Mouse (Mus musculus): Measurements from ENCODE around the gene Slc38a11.

Slc38a11 gene

GRCm38 (mm10) chr2:65363828-65364497 is at the start of gene Slc38a11:
TSS of gene Slc38a11 (minus strand) at chr2:65364034.
- no peak for DNase-seq

GRCm38 (mm10) chr2:65407110-65407509 is 43.3 kb upstream of the Slc38a11 start:
- DNase-seq: no peak

DNA sequence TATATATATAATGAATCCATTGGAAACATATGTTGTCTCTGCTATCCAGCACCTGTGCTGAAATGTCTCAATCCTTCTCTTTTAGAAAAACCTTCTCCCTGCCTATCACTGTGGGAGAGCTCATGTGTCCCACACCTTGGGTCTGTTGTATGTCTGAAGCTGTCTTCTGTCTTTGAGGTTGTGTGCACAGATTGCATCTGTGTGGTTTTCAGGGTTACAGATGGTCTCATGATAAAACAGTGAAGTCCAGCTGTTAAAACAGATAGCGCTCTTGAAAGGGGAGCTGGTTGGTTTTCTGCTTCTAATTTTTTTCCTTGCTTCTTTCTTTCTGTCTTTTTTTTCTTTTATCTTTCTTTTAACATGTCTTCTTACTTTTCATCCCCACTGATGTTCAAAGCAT is 41.6 kb upstream of the Slc38a11 start:
- DNase-seq: no peak

- no peak for DNase-seq
Observed at GRCm38 (mm10) chr2:65402001-65402400, 38.2 kb upstream of the Slc38a11 start.

GRCm38 (mm10) chr2:65399938-65400337 is 36.1 kb upstream of the Slc38a11 start:
- no peak for DNase-seq

- no peak for DNase-seq
Observed at GRCm38 (mm10) chr2:65396128-65396527, 32.3 kb upstream of the Slc38a11 start.

DNA sequence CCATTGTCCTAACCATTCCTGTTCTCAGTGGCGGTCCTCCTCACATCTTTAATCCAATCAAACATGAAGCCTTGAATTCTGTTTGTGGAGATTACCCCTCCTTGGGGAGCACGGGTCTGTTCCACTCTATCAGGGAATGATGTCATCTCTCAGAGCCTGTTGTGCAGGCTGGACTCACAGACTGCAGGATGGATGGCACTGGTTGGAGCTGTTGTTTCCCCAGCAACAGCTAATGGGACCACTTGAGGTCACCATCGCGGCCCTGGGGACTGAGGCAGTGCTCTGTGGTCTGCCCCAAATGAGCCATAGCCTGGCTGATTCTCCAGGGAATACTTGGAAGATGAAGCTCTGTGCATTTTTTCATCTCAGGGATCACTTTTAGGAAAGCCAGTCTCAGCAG is 29.2 kb upstream of the Slc38a11 start:
- DNase-seq: no peak

DNA sequence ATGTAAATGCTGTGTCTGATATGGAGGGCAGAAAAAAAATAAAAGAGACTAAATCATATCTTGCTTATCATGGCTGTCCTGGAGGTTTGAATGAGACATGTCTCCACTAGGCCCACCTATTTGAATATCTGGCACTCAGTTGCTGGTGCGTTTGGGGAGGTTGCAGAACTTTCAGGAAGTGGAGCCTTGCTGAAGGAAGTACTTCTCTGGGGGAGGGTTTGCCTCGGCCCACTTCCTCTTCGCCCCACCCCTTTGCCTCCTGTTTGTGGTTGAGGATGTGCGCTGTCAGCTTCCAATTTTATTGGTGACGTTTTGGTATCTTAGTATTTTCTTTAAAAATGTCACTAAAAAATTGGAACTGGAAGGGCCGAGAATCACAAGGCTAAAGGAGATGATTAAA is 27.5 kb upstream of the Slc38a11 start:
- DNase-seq: no peak

GRCm38 (mm10) chr2:65384815-65385214 is 21.0 kb upstream of the Slc38a11 start:
- no peak for DNase-seq

- no peak for DNase-seq
Observed at GRCm38 (mm10) chr2:65382485-65382884, 18.7 kb upstream of the Slc38a11 start.

DNA sequence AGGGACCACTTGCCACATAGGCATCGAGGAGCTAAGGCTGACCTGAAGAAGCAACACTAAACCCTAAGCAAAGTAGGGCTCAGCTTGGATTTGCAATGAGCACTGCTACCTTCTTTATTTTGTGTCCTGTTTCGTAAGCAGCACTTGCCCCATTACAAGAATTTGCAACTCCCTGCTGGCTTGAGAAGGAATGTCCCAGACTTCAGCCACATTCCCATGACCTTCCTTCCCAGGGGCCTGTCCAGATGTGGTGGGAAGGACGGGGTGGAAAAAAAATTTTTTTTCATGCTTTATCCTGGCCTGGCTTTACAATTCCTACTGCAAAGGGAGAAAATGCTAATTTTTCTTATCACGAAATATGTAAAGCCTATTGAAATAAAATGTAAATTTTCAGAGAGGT is 14.6 kb upstream of the Slc38a11 start:
- no peak for DNase-seq

GRCm38 (mm10) chr2:65374410-65374809 is 10.6 kb upstream of the Slc38a11 start:
- DNase-seq: no peak

GRCm38 (mm10) chr2:65373076-65373475 is 9.2 kb upstream of the Slc38a11 start:
- no peak for DNase-seq

DNA sequence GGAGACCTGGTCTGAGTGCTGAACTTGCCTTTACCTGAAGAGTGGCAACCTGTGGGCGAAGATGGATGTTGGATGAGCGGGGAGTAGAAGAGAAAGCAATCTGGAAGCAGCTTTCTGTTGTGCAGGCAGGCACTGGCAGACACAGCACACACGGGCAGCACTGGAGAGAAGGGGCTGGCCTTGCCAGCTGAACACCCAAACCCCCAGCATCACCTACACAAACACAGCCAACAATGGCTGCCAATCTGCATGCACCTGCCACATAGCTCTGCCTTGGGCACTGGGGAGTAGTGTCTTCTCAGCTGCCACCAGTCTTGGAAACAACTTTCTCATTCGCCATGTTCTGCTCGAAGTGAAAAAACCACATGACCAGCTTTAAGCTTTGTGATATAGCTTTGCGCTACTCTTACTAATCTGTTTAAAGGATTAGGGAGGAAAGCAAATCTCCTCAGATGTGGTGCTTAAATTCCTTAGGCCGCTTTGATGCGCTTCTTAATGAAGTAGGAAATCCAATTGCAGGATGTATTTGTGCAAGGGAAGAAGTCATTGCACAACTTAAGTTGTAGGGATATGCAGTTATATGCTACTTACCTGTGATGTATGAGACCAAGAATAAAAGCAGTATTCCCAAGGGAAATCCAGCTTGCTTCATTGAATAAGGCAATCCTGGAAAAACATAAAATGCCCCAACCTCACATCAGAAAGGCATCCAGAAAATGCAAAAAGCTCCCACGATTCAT is 2.9 kb downstream of the Slc38a11 start:
- DNase-seq: no peak

- no peak for DNase-seq
Observed at GRCm38 (mm10) chr2:65347367-65347766, 16.5 kb downstream of the Slc38a11 start.

GRCm38 (mm10) chr2:65346915-65347314 is 16.9 kb downstream of the Slc38a11 start:
- DNase-seq: no peak

- DNase-seq: no peak
Observed at GRCm38 (mm10) chr2:65346037-65346436, 17.8 kb downstream of the Slc38a11 start.

GRCm38 (mm10) chr2:65342057-65342456 is 21.8 kb downstream of the Slc38a11 start:
- DNase-seq: no peak

DNA sequence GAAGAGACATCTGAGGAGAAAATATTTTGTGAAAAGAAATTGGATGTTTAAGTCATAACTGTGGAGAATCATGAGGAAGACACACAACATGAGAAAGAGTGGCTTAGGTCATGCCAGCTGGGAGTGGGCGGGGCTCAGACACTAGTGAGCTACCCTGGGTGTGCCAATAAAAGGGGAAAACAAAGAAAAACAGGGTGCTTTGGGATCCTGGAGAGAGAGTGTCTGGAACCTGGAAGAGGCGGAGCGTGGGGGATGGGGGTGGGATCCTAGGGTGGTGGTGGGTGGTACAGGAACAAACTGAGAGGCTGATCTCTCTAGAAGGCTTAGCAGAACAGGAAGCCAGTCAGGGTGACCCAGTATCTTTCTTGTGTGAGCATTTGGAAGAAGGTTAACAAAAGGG is 23.0 kb downstream of the Slc38a11 start:
- no peak for DNase-seq

DNA sequence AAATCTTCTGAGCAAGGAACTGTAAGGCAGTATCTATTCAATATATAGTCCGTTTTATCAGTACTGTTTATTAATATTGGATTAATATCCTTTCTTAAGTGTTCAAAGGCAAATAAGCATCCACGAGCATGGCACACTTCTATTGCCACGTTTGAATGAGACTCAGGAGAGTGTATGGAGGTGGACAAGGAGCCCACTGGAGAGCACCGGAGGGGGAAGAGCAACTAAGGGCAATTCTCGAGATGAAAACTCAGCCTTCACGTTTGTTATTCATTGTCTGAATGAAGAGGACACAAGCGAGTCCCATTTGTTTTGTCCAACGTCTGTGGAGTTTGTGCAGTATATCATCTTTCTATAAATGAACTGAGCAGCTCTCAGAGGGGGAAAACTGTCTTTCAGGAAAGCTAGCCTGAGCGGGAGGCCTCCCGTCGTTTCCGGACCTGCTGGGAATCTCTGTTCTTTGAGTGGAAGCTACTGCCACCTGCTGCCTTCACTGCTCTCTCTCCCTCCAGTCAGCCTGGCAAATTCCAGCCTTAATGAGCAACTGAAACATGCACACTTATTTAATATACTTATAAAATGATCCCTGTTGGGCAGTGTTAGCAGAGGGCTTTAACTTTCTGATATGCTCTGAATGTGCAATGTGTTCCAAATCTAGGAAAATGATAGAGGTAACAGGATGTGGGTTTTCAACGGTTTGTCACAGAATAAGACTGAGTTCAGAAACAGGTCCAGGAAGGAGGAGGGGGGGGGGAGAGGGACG is 26.3 kb downstream of the Slc38a11 start:
- DNase-seq: no peak

DNA sequence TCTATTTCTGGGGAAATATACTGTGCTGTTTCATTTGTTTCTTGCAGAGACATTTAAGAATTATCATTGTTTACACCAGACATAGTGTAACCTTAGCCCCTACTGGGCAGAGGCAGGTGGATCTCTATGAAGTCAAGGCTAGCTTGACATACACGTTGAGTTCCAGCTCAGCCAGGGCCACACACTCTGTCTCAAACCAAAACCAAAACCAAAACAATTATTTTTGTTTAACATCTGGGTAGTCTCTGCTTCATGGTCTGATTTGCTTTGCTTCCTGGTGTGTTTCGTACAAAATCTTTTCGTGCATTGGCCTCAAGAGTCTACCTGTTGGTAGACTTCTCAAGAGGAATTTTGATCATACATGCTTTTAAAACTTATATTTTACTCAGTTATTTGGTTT is 27.2 kb downstream of the Slc38a11 start:
- DNase-seq: no peak

DNA sequence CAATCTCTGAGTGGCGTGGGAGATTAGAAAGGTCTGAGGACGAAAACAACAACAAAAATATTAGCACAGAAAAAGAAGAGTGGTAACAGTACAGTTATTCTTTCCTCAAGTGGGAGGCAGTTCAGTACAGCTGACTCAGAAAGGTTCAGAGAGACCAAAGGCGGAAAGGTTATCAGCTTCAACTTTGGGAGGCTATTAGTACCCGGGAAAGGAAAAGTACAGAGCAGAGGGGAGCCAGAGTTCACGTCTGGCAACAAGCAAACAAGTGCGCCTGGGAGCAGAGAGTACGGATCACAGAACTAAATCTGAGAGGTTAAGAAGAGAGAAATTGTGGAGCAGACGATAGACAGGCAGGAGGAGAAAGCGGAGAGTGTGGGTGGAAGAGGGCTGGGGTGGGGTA is 29.7 kb downstream of the Slc38a11 start:
- DNase-seq: no peak

GRCm38 (mm10) chr2:65331321-65331720 is 32.5 kb downstream of the Slc38a11 start:
- DNase-seq: no peak

All from cerebellum, adult 11-12 months (tissue).